Mouse (Mus musculus) bone marrow, adult 2 months (tissue): ENCODE measurements around the gene Rpl37.

ENCODE experiments used
- CTCF ChIP-seq: fragments of 200-500 bp; IDR thresholded peaks from 2 replicates; pipeline ENCODE4 v1.5.1; 2011; ENCODE audit warnings: low read length, control low read depth; ENCODE audit not compliant: control insufficient read depth, insufficient read depth
- POLR2A ChIP-seq: fragments of 200-500 bp; IDR thresholded peaks from 2 replicates; pipeline ENCODE4 v1.6.1; 2011; ENCODE audit warnings: low read depth, mild to moderate bottlenecking, control low read depth, low read length, borderline replicate concordance; ENCODE audit not compliant: control insufficient read depth

GRCm38 (mm10) chr15:5107686-5108654, 8.5 kb upstream of the Rpl37 start, which contains the start of gene Card6:
- no peak for TF ChIP-seq CTCF
- no peak for TF ChIP-seq POLR2A
